Mouse (Mus musculus): ENCODE measurements at regions not wholly inside any gene's neighbourhood (a gene's known extent, or its start where the extent isn't known, plus 50 kb on each side); places are given as distances from the start of the nearest gene placed in this dataset.
"Not testable (repeated sequence)": the region's sequence is repeated elsewhere in the genome, so short reads cannot be mapped to it uniquely, and the experiment has no call there.

- Histone ChIP-seq H3K36me3 (ENCODE audit: control insufficient read depth, insufficient read depth, low read length) (no peaks in the 10 kb centered on the region), H3K4me2 (no peak overlapping the region), H3K4me1 (replicated peaks; ENCODE audit: control insufficient read depth, insufficient read depth, low read length) (peaks cover 12% of the 10 kb centered on the region), H3K9me3 (ENCODE audit: control insufficient read depth, low read length) (no peaks in the 10 kb centered on the region), H3K27ac (ENCODE audit: low read depth, low read length) (no peak overlapping the region), H3K4me3 (ENCODE audit: low read depth, low read length) (no peak overlapping the region), H3K9ac (ENCODE audit: low read depth, low read length) (no peak overlapping the region), H3K27me3 (replicated peaks; ENCODE audit: control insufficient read depth, insufficient read depth, low read length) (no peaks in the 10 kb centered on the region)
- ATAC-seq (replicated peaks; ENCODE audit: low FRiP score) (peak; percentile 12; the same call in 1 of the 2 replicates), DNase-seq (ENCODE audit: low spot score) (no peak)
- WGBS, result 60% methylated on average over 6 of the region's 6 CpGs
Observed at GRCm38 (mm10) chr2:75781781-75782211, 50.2 kb upstream of the Agps start.

- WGBS, result 1% methylated on average over 3 of the region's 3 CpGs
- H3K4me1 ChIP-seq (replicated peaks; ENCODE audit: control insufficient read depth, insufficient read depth, low read length), result peaks cover 18% of the 10 kb centered on the region
- H3K9me3 ChIP-seq (ENCODE audit: control insufficient read depth, low read length), result no peaks in the 10 kb centered on the region
- 0 out of 2 replicates have a peak, but pooled peaks have one; percentile 30 for ATAC-seq (replicated peaks; ENCODE audit: low FRiP score)
- H3K4me3 ChIP-seq (ENCODE audit: low read depth, low read length), result no peak overlapping the region
- H3K9ac ChIP-seq (ENCODE audit: low read depth, low read length), result no peak overlapping the region
- H3K27ac ChIP-seq (ENCODE audit: low read depth, low read length), result no peak overlapping the region
- H3K4me2 ChIP-seq, result peak overlapping the region; percentile 3; the same call in 1 of the 2 replicates
- no peak for DNase-seq (ENCODE audit: low spot score)
- no peaks in the 10 kb centered on the region for H3K27me3 ChIP-seq (replicated peaks; ENCODE audit: control insufficient read depth, insufficient read depth, low read length)
- H3K36me3 ChIP-seq (ENCODE audit: control insufficient read depth, insufficient read depth, low read length), result no peaks in the 10 kb centered on the region
Observed at GRCm38 (mm10) chr2:75781078-75781477, 50.9 kb upstream of the Agps start.

GRCm38 (mm10) chr2:75778628-75779027 is 53.3 kb upstream of the Agps start:
- not testable (repeated sequence) for ATAC-seq (replicated peaks; ENCODE audit: low FRiP score); H3K27me3 ChIP-seq (replicated peaks; ENCODE audit: control insufficient read depth, insufficient read depth, low read length); H3K9me3 ChIP-seq (ENCODE audit: control insufficient read depth, low read length); H3K4me3 ChIP-seq (ENCODE audit: low read depth, low read length); H3K4me2 ChIP-seq; DNase-seq (ENCODE audit: low spot score); H3K27ac ChIP-seq (ENCODE audit: low read depth, low read length); H3K9ac ChIP-seq (ENCODE audit: low read depth, low read length); H3K36me3 ChIP-seq (ENCODE audit: control insufficient read depth, insufficient read depth, low read length)
- H3K4me1 ChIP-seq (replicated peaks; ENCODE audit: control insufficient read depth, insufficient read depth, low read length), result peaks cover 18% of the 10 kb centered on the region
- 83% methylated on average over 3 of the region's 3 CpGs for WGBS

GRCm38 (mm10) chr2:75777040-75777451 is 54.9 kb upstream of the Agps start:
- peak overlapping the region; percentile 69 for H3K4me2 ChIP-seq
- DNase-seq (ENCODE audit: low spot score), result no peak
- peaks cover 32% of the 10 kb centered on the region for H3K4me1 ChIP-seq (replicated peaks; ENCODE audit: control insufficient read depth, insufficient read depth, low read length)
- H3K27ac ChIP-seq (ENCODE audit: low read depth, low read length), result no peak overlapping the region
- no peaks in the 10 kb centered on the region for H3K27me3 ChIP-seq (replicated peaks; ENCODE audit: control insufficient read depth, insufficient read depth, low read length)
- H3K36me3 ChIP-seq (ENCODE audit: control insufficient read depth, insufficient read depth, low read length), result no peaks in the 10 kb centered on the region
- peak overlapping the region; percentile 34 for H3K4me3 ChIP-seq (ENCODE audit: low read depth, low read length)
- peak overlapping the region; percentile 44; the same call in 1 of the 2 replicates for H3K9ac ChIP-seq (ENCODE audit: low read depth, low read length)
- WGBS, result 4% methylated on average over 5 of the region's 6 CpGs
- peak; percentile 82 for ATAC-seq (replicated peaks; ENCODE audit: low FRiP score)
- no peaks in the 10 kb centered on the region for H3K9me3 ChIP-seq (ENCODE audit: control insufficient read depth, low read length)

- 14% methylated on average over 12 of the region's 12 CpGs for WGBS
- Histone ChIP-seq H3K4me3 (ENCODE audit: low read depth, low read length) (peak overlapping the region; percentile 34), H3K9me3 (ENCODE audit: control insufficient read depth, low read length) (no peaks in the 10 kb centered on the region), H3K27ac (ENCODE audit: low read depth, low read length) (peak overlapping the region; percentile 32; the same call in 1 of the 2 replicates), H3K4me1 (replicated peaks; ENCODE audit: control insufficient read depth, insufficient read depth, low read length) (peaks cover 32% of the 10 kb centered on the region), H3K9ac (ENCODE audit: low read depth, low read length) (peak overlapping the region; percentile 44; the same call in 1 of the 2 replicates), H3K27me3 (replicated peaks; ENCODE audit: control insufficient read depth, insufficient read depth, low read length) (no peaks in the 10 kb centered on the region), H3K36me3 (ENCODE audit: control insufficient read depth, insufficient read depth, low read length) (no peaks in the 10 kb centered on the region), H3K4me2 (peak overlapping the region; percentile 69)
- no peak for DNase-seq (ENCODE audit: low spot score)
- peak; percentile 13; the same call in 1 of the 2 replicates for ATAC-seq (replicated peaks; ENCODE audit: low FRiP score)
Observed at GRCm38 (mm10) chr2:75776533-75776932, 55.4 kb upstream of the Agps start.

DNA sequence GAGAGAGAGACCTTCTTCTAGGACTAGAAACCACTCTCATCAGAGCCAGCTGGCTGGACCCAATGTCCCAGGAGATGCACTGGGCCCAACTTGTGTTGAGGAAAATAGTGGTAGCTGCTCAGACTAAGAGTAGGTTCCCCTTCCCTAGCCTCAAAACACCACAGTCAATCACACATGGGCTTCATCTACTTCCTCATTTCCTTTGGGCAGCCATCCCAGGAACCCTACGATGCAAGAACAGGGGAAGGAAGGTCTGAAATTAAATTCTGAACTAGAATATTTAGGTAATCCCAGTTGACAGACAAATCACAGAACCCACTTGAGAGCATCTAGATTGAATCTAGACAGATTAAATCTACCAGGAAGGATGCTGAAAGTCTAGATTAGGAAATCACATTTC is 56.8 kb upstream of the Agps start:
- Histone ChIP-seq H3K4me1 (replicated peaks; ENCODE audit: control insufficient read depth, insufficient read depth, low read length) (peaks cover 36% of the 10 kb centered on the region), H3K27me3 (replicated peaks; ENCODE audit: control insufficient read depth, insufficient read depth, low read length) (no peaks in the 10 kb centered on the region), H3K4me2 (no peak overlapping the region), H3K9ac (ENCODE audit: low read depth, low read length) (no peak overlapping the region), H3K9me3 (ENCODE audit: control insufficient read depth, low read length) (no peaks in the 10 kb centered on the region), H3K36me3 (ENCODE audit: control insufficient read depth, insufficient read depth, low read length) (no peaks in the 10 kb centered on the region), H3K27ac (ENCODE audit: low read depth, low read length) (no peak overlapping the region), H3K4me3 (ENCODE audit: low read depth, low read length) (no peak overlapping the region)
- ATAC-seq (replicated peaks; ENCODE audit: low FRiP score) (no peak), DNase-seq (ENCODE audit: low spot score) (no peak)
- WGBS, result 41% methylated on average over 1 of the region's 1 CpGs

DNA sequence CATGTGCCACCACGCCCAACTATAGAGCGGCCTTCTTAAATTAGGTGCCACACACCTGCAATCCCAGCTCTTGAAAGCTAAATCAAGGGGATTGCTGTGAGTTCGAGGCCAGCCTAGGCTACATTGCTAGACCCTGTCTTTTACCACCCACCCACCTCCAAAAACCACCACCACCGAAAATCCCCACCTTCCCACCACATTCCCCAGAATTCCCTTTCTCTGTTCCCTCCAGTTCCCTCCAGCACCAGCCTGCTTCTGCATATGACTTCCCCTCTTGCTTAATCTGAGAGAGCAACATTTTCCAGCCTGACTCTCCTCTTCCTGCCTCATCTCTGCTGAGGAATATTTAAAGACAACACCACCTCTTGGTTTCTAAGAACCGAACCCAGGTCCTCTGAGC is 58.5 kb upstream of the Agps start:
- no peaks in the 10 kb centered on the region for H3K9me3 ChIP-seq (ENCODE audit: control insufficient read depth, low read length)
- H3K27ac ChIP-seq (ENCODE audit: low read depth, low read length), result peak overlapping the region; percentile 26; the same call in 1 of the 2 replicates
- H3K4me1 ChIP-seq (replicated peaks; ENCODE audit: control insufficient read depth, insufficient read depth, low read length), result peaks cover 40% of the 10 kb centered on the region
- H3K36me3 ChIP-seq (ENCODE audit: control insufficient read depth, insufficient read depth, low read length), result no peaks in the 10 kb centered on the region
- H3K4me3 ChIP-seq (ENCODE audit: low read depth, low read length), result no peak overlapping the region
- H3K9ac ChIP-seq (ENCODE audit: low read depth, low read length), result no peak overlapping the region
- H3K4me2 ChIP-seq, result no peak overlapping the region
- no peaks in the 10 kb centered on the region for H3K27me3 ChIP-seq (replicated peaks; ENCODE audit: control insufficient read depth, insufficient read depth, low read length)
- ATAC-seq (replicated peaks; ENCODE audit: low FRiP score) (no peak), DNase-seq (ENCODE audit: low spot score) (no peak)
- 77% methylated on average over 5 of the region's 5 CpGs for WGBS

- Histone ChIP-seq H3K9ac (ENCODE audit: low read depth, low read length) (0 out of 2 replicates have a peak overlapping the region, but pooled peaks have one; percentile 36), H3K36me3 (ENCODE audit: control insufficient read depth, insufficient read depth, low read length) (no peaks in the 10 kb centered on the region), H3K4me3 (ENCODE audit: low read depth, low read length) (no peak overlapping the region), H3K27me3 (replicated peaks; ENCODE audit: control insufficient read depth, insufficient read depth, low read length) (no peaks in the 10 kb centered on the region), H3K9me3 (ENCODE audit: control insufficient read depth, low read length) (no peaks in the 10 kb centered on the region), H3K4me2 (peak overlapping the region; percentile 42), H3K27ac (ENCODE audit: low read depth, low read length) (peak overlapping the region; percentile 56), H3K4me1 (replicated peaks; ENCODE audit: control insufficient read depth, insufficient read depth, low read length) (peaks cover 39% of the 10 kb centered on the region)
- peak; percentile 40; the same call in 1 of the 2 replicates for ATAC-seq (replicated peaks; ENCODE audit: low FRiP score)
- 23% methylated on average over 11 of the region's 11 CpGs for whole genome bisulfite sequencing
- no peak for DNase-seq (ENCODE audit: low spot score)
Observed at GRCm38 (mm10) chr2:75772251-75772956, 59.6 kb upstream of the Agps start.

GRCm38 (mm10) chr2:75770633-75771032 is 61.3 kb upstream of the Agps start:
- Histone ChIP-seq H3K27me3 (replicated peaks; ENCODE audit: control insufficient read depth, insufficient read depth, low read length) (no peaks in the 10 kb centered on the region), H3K9me3 (ENCODE audit: control insufficient read depth, low read length) (no peaks in the 10 kb centered on the region), H3K4me1 (replicated peaks; ENCODE audit: control insufficient read depth, insufficient read depth, low read length) (peaks cover 39% of the 10 kb centered on the region), H3K27ac (ENCODE audit: low read depth, low read length) (no peak overlapping the region), H3K4me3 (ENCODE audit: low read depth, low read length) (no peak overlapping the region), H3K9ac (ENCODE audit: low read depth, low read length) (no peak overlapping the region), H3K4me2 (no peak overlapping the region), H3K36me3 (ENCODE audit: control insufficient read depth, insufficient read depth, low read length) (no peaks in the 10 kb centered on the region)
- ATAC-seq (replicated peaks; ENCODE audit: low FRiP score) (no peak), DNase-seq (ENCODE audit: low spot score) (no peak)
- 29% methylated on average over 1 of the region's 1 CpGs for WGBS

Data from liver, embryonic 11.5 days (tissue).